Mouse (Mus musculus): ENCODE measurements around the gene Kcnip4. TPM values are rescaled to one million over a fixed set of nuclear protein-coding genes. Genes with fewer than 3 reads are reported as not detected.

Kcnip4 gene
- under 1 TPM in 1 of 2 experiments, not detected in 1; 0.13 TPM for total RNA-seq (2021)
- long read RNA-seq, experiment 1 = 0 reads
- long read RNA-seq, experiment 2 = 0 reads

DNA sequence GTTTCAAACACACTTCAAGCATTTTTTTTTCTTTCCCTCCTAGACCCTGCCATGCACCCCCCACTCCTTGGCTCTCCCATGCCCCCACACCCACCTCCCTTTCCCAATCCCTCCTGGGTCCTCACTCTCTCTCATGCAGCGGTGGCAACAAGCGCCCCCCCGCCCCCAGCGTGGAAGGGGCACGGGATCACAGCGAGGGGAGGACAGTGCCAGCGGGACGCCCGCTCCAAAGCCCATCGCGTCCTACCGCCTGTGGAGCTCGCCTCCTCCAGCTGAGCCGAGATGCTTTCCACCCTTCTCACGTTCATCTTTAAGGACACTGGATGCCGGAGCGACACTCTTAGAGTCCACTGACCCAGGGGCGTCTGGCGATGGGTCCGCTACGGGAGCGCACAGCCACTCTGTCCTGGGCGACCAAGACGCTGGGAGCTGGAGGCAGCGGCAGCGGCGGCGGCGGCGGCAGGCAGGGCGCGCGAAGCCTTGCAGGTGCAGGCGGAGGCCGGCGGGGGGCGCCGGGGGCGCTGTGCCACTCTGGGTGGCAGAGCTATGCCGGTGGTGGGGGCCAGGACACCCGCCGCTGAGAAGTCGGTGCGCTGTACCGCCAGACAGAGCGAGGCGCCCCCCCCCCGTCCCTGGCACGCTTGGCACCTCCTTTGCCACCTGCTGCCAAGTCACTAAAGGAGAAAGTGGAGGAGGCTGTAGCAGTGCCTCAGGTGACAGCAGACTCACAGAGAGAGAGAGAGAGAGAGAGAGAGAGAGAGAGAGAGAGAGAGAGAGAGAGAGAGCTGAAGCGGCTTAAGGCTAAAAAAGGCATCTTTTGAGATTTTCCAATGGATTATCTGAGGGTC lies at the start of gene Kcnip4:
TSS of gene Kcnip4 (minus strand) at position 514 of the 848 bp plus-strand sequence.
- DNase-seq = peak; percentile 8

DNA sequence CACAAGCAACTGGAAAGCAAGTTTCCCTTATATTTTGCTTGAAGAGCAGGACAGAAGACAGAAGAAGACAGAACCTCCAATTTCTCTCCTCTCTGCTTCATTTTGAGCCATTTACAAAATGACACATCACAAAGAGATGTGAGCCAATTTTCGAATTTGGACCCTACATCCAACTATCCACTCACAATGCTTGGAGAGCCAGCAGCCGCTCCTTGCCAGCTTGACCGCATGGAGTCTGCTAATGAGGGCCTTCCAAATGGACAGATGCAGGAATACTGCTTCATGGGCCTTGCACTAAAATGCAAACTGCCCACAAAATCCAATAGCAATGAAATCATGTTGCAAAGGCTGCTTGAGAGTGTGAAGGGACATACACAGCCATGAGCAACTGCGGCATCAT lies 47.2 kb upstream of the Kcnip4 start:
- no peak for DNase-seq

DNA sequence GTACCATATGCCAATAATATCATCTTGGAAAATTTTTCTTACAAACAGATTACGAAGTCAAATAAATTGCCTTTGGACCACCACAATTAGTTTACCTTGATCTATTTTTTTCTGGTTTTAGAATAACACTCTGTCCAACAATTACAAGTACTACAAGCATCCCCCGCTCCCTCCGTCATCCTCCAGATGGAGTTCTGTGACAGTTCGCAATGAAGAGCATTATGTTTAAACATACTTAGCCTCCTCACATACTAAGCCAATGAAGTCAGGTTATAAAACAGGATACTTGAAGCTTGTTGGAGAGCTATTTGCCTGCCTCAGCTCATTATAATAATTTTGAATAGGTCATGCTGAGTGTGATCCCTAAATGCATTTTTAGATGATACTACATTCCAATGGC lies 39.0 kb upstream of the Kcnip4 start:
- no peak for DNase-seq

DNA sequence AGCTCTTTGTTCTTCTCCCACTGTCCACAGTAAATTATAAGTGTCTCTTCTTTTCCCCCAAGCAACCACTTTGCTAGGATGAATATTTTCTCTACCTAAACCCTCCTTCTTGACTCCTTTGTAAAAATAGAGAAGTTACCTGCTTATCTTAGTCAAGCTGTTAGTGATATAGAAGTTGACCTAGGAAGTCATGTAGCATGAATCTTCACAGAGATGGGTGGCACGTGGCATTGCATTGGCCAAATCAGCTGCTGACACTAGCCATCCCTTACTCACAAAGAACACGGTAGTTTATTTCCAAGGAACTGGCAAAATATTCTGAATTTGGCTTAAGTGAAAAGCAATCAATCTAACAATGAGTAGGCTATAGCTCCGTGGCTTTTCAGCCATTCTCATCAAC lies 32.7 kb upstream of the Kcnip4 start:
- DNase-seq = no peak

DNA sequence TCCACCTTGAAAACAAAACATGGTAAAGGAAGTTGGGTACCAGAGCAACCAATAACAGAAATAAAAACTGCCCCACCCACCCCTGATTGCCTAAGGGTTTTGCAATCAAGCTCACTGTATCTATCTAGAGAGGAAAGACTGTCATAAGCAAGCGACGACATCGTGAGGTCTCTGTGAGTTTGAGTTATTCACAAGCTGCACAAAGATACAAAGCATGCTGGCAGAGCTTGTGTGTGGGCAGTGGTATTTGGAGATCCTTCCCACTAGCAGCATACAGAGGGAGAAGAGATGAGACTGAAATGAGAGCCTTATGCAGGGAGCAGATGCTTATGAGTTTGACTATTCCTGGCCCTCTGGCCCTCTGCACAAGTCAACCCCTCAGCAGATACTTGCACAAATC lies 23.2 kb upstream of the Kcnip4 start:
- DNase-seq = no peak

DNA sequence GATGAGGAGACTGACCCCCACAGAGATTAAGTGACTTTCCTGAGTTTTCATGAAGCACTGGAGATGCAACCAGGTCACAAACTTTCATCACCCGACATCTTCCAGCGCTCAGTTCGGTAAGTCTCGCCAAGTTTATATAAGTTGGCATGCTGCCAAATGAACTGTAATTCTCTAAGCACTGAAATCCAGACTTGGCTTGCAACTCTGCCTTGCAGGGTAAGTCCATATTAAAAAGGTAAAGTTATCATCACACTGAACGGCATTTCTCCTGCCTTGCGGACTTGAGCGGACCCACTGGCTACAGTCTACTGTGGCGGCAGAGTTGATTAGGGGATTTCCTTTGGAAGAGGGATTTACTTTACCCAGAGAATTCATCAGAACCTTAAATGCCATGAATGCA lies 4.7 kb upstream of the Kcnip4 start:
- no peak for DNase-seq

DNA sequence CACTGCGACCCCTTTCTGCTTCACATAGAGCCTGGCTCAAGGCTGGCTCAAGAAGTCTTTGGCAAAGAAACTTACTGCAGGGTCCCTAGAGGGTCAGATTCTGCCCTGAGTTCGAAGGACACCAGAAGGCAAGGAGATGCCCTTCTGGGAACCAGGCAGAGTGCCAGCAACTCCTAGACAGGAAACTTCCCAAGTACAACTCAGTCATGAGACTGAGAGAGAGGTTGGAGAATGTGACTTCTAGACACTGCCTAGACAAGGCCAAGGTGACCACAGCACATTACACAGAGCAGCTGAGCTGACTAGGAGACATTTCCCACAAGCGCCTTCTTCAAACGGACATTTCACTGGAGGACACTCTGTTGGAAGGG lies 520 bp upstream of the Kcnip4 start:
- DNase-seq = no peak

DNA sequence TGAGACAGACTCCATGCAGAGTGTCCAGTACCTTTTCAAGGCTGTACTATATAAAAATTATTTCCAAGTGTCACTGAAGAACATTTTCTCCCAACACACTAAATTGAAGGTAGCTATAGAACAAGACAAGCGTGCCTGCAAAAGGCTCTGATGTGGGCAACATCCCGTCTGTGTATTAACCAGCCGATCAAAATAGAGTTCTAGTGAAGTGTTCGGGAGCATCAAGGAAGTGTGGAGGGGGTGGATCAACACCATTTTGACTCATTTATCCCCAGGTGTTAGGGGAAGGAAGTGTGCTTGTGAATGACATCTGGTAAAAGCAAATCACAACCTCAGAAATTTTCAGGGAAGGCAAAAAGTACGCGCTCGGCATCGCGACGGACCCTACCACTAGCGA lies 712 bp downstream of the Kcnip4 start:
- DNase-seq = no peak

DNA sequence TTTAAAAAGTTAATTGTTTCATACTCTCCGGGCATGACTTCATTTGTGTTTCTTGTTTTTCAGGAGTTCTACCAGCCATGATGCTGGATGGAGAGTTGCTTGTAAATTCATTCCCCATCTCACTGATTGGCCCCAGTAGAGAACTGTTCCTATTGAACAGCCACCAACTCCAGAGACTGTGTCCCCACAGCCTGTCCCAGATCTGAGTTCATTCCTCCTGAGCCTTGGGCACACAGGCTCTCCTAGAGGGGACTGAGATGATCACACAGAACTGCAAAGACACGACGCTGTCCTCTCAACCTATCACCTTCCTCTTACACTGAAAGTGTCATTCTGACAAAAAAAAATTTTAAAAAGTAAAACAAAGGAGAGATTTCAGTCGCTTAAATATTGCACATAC lies 1.7 kb downstream of the Kcnip4 start:
- DNase-seq = no peak

DNA sequence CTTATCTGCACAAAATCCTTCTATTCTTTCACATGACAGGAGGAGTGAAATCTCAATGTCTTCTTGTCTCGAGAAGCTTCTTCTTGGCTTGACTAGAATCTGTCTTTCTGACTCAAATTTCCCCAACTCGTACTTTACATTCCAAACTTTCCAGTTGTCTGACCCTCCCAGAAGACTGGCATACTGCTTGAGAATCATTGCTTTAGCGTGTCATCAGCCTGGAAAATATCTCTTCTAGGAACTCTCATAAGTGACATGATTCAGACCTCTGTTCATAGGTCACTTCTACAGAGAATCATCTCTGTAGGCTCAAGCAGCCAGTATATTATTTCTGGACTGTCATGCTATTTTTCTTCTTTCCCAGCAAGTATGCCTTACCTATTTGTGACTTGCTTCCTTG lies 26.0 kb downstream of the Kcnip4 start:
- DNase-seq = no peak

DNA sequence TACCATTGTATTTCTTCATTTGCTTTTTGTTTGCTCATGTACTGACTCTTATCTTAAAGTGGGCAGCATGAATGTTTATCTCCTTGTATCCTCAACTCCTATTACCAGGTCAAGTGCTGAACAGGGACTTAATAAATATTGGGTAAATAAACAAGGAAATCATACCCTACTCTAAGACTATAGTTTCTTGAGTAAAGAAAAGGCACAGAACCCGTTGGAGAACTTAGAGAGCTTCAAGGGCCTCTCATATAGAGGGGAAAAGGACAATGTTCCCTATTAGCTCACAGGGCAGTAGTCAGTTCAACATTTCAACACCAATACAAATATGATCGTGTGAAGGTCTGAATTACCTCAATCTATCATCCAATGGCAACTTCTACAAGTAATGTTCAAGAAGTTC lies 37.4 kb downstream of the Kcnip4 start:
- no peak for DNase-seq

DNA sequence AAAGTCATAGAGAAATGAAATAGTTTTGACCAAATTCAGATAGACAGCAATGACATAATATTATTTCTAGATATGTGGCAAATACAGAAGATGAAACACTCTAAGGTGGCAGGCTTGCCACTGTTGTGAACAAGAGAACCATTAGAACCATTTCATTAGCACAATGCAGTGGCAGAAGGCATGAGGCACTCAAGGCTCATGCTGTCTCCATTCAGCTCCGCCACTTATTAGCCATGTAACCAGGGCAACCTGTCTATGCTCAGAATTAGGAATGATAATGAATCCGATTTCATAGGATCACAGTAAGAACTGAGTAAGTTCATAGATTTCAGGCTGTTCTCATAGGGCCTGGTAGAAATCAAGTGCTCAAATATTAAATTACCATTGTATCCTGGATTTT lies 54.0 kb downstream of the Kcnip4 start:
- DNase-seq = no peak

DNA sequence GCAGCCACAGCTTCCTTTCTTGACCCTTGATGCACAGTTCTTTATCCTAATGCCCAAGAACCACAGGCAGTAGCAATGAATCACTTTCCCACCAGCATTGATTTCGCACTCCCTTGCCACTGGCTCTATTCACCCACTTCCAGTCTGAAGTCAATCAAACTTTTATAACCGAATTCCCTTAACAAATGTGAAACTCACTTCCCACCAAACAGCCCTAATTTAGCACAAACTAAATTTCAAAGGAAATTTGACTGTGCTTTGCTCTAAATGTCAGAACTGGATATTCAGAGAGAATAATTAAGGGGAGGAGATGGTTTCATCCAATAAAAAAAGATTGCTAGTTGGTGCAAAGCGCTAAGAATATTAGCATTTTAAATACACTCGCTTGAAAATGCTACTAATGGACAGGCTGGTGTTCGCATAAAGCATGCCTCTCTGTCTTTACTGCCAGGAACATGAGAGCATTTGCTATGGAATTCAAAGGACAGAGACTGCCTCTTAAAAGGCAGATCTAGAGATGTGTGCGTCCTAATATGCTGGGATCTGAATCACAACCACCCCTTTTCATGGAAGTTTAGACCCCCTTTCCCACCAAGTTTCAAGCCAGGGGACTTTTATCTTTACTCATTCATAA lies 63.9 kb downstream of the Kcnip4 start:
- DNase-seq = no peak

DNA sequence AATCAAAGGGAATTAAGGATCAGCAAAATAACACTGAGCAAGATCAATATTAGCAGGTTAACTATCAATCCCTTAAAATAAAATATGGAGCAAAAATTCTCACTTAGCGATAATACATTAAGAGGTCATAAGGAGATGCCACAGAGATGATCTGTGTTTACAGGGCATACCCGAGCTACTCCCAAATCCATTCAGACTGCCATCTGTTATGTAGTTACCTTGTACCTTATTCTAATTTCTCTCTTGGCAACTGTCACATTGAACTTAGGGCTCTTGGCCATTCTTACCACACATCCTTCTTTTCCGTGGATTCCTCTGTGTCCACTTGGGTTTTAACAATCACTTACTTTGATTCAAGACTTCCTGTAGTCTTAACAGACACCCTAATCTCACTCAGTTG lies 71.6 kb downstream of the Kcnip4 start:
- DNase-seq = no peak

DNA sequence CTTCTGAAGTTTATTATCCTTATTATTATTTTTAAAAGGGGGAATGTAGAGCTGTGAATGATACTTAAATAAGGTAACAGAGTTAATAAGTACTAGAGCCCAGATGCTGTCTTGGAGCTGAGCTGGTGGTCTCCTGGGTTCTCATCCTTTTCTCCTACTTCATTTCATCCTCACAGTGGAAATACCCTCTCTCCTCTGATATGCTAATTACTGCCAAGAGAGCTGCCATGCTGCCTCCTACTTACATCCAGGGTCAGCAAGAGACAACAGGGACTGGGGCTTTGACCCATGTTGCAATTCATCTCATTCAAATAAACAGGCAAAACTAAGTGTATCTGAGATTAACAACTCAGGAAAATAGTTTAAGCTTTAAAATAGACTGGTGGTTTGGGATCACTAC lies 73.4 kb downstream of the Kcnip4 start:
- DNase-seq = no peak

DNA sequence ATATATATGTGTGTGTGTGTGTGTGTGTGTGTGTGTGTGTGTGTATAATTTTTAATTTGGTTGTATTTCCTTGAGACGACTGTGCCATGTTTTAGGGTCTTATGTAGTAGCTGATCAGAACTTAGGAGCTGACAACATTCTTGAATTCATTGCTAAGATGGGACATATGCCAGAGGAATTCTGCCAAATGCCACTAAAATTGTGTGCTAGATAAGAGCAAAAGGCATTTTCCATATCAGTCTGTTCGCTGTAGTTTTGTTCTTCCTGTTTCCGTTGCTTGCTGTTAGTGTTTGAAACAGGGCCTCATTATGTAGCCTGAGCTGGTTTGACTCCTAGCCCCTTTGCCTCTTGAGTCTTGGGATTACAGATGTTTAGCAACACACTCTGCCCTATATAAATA lies 73.8 kb downstream of the Kcnip4 start:
- DNase-seq = no peak

DNA sequence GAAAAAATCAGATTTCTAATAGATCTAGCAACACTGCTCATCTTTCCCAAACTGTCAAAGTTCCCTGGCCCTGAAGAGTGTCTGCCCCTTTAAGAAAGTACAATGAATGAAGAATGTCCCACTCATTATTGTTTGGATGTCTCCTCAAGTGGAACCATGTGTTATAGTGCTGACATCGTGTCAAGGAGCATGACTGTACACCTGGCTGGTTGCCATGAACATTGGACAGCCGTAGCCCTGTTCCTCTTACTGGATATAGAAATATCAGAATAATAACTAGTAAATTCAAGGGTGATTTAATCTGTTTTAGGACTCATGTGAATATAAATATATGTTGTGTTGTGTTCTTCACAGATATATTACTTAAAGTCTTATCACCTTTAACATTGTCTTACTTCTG lies 87.5 kb downstream of the Kcnip4 start:
- DNase-seq = no peak

DNA sequence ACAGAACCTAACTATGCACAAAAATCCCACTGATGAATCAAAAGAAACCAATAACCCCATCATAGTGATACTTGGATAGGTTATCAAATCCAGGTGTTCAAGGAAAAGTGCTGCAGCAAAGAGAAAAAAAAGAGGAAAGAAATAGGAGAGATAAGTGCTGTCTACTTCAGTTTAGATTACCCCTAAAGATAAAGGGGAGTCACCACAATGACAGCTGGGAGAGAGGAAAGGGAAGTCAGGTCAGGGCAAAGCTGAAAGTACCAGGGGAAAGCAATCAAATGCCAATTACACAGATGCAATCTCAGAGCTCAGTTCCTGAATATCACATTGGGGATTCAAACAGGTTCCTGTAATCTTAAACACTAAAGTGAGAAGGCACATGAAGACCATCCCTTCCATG lies 97.0 kb downstream of the Kcnip4 start:
- no peak for DNase-seq

DNA sequence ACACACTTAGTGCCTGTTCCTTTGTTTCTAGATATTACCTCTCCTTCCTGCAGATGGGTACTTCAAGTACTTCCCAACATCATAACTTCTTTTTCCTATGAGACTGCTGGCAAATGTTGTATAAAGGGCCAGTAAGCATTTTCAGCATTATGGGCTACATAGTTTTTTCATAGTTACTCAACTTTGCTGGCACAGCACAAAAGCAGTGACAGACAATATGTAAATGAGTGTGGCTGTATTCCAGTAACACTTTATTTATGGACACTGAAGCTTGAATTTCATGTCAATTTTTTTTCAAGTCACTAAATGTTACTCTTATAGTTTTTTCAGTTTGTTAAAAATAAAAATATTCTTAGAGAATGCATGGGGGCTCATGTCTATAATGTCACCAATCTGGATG lies 105.0 kb downstream of the Kcnip4 start:
- DNase-seq = no peak

DNA sequence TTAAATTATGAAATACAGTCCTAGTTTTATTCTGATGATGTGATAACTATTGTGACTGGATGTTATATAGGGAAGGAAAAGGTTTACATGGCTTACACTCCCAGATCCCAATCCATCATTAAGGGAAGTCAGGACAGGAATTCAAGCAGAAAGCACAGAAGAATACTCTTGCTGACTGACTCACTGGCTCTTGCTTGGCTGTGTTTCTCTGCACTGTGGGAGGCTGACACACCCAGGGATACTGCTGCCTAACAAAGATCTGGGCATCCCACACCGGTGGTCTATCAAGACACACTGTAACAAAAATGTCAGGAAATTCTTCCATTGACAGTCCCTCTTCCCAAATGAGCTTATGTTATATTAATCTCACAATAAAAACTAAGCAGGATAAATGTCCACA lies 116.4 kb downstream of the Kcnip4 start:
- DNase-seq = no peak

DNA sequence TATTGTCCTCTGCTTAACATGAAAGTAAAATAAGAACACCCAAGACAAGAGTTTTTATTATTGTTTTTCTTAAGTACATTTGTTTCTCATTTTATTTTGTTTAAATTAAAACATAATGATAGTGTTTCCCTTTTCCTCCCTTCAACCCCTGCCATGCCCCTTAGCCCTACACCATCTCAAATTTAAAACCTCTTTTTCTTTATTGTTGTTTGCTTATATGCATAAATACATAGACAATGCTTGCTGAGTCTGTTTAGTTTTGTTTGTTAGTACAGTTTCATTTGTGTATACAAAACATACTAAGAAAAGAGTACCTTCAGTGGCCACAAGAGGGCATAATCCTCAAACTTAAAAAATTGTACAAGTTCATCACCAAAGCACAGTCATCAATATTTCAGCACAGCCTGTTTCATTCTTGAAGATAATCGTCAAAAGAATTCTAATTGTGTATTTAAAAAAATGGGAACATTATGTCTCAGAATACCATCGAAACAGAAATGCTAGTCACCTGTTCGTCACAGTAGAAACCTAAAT lies 154.1 kb downstream of the Kcnip4 start:
- DNase-seq = no peak

DNA sequence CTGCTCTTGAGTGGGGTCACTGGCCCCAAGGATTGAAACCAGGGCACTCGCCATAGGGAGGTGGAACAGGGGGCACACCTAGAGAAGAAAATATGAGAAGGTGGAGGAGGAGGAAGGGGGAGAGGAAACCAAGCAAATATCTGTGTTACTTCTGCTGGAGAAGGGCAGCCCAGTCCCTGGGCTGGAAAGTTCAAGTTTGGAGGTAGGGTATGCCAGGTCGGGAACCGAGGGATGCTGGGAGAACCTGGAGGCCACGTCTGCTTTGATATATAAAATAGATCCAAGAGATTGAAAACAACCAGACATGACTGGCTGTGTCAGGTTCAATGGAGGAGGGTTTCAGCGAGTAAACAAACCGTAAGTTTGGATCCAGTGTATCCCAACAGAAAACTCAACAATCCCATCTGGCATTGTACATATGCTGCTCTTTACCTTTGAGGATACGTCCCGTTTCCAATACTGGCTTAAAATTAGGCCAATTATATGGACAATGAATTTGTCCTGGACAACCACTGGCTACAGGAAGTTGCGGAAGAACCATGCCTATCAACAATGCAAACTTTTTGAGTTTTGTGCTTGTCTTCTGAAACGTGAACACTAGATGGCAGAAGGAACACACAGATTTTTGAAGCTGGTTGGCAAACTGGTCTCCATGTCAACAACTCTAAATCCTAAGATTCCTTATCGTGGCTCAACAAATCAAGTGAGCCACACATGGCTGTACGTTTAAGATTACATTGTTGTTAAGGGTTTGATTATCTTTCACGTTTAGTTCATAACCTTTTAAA lies 155.9 kb downstream of the Kcnip4 start:
- no peak for DNase-seq

DNA sequence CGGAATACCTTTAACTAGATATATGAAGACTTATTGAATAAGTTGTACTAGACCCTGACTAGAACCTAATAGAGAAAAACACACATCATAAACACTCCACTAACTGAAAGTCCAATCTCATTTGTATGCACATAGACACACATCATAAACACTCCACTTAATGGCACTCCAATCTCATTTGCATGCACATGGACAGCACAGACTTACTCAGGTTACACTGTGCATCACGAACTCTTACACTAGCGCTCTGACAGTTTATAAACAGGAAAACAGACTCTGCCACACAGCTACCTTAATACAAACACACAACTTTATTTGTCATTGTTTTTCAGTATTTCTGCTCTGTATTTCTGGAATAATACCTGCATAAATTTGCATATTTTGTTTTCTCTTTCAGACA lies 168.3 kb downstream of the Kcnip4 start:
- no peak for DNase-seq
